Mouse (Mus musculus) spleen, adult 2 months (tissue): ENCODE data around the gene Unc5b. TPM values are rescaled to one million over a fixed set of nuclear protein-coding genes. Genes with fewer than 3 reads are reported as not detected.

Experiments used
- DNase-seq, 2 experiments: peaks; one replicate each; pipeline versions ENCODE4 v3.0.0 to v3.0.0-alpha.2; 2012 to 2021; ENCODE audit warnings: low spot score in 2 of 2, low read depth in 1 of 2
- H3K27ac ChIP-seq: fragments of 200-500 bp; 2 replicates; pipeline ENCODE4 v1.5.1; 2012; ENCODE audit warnings: low read length, inconsistent platforms; ENCODE audit not compliant: insufficient read depth
- H3K27me3 ChIP-seq: fragments of 200-500 bp; 2 replicates; pipeline ENCODE4 v1.6.1; 2012; ENCODE audit warnings: mild to moderate bottlenecking, moderate library complexity, low read length, inconsistent platforms; ENCODE audit not compliant: control insufficient read depth, insufficient read depth
- H3K36me3 ChIP-seq: fragments of 200-500 bp; 2 replicates; pipeline ENCODE4 v1.6.1; 2012; ENCODE audit warnings: mild to moderate bottlenecking, low read length, inconsistent platforms; ENCODE audit not compliant: control insufficient read depth, insufficient read depth
- H3K4me1 ChIP-seq: fragments of 200-500 bp; 2 replicates; pipeline ENCODE4 v1.6.1; 2011; ENCODE audit warnings: inconsistent platforms; ENCODE audit not compliant: control insufficient read depth, insufficient read depth, insufficient read length
- H3K4me3 ChIP-seq: fragments of 200-500 bp; 2 replicates; pipeline ENCODE4 v1.5.1; 2011; ENCODE audit warnings: mild to moderate bottlenecking, inconsistent platforms; ENCODE audit not compliant: insufficient read depth, insufficient read length; ENCODE audit errors: extremely low read depth
- CTCF ChIP-seq: fragments of 200-500 bp; IDR thresholded peaks from 2 replicates; pipeline ENCODE4 v1.5.1; 2011; ENCODE audit warnings: mild to moderate bottlenecking, inconsistent platforms; ENCODE audit not compliant: insufficient read depth, insufficient read length, insufficient replicate concordance; ENCODE audit errors: extremely low read depth
- POLR2A ChIP-seq: fragments of 200-500 bp; IDR thresholded peaks from 2 replicates; pipeline ENCODE4 v1.6.1; 2011; ENCODE audit warnings: low read depth, low read length, inconsistent platforms
- WGBS: fragments of 180-500 bp; shearing (Covaris S2); methylation state at CpG from one replicate; pipeline ENCODE4 v1.1.7; 2018; 5-methylcytosine and 5-hydroxymethylcytosine counted together
- polyA plus RNA-seq: library from polyadenylated mRNA; depleted of rRNA; stranded (reverse); fragments of >200 nt; gene quantifications from 2 replicates; pipeline ENCODE4 v1.2.3, GENCODE M21; 2012

Gene Unc5b
- polyA plus RNA-seq, 1 experiment = 3.8 TPM

DNA sequence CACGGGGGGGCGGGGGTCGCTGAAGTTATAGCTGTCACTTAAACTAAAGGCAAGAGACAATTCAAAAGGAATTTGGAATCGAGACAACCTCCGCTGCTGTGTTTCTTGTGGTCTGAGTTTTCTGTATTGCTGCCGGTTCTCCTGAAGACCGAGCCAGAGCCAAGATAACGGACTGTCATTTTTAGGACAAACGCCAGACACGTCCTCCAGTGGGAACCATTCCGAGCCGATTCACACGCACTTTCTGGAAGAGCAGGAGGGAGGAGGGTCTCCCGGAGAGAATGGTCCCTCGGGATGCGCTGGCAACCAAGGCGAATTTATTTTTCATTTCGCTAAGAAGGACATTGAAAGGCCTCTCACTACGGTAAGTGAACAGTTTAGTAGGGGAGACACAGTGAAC is 7.4 kb upstream of the Unc5b start:
- WGBS = 75% methylated on average over 19 of the region's 19 CpGs
- Histone ChIP-seq H3K27ac (no peak overlapping the region), H3K36me3 (no peaks in the 10 kb centered on the region), H3K4me3 (no peak overlapping the region), H3K4me1 (no peaks in the 10 kb centered on the region), H3K27me3 (no peaks in the 10 kb centered on the region)
- DNase-seq = no peak
- TF ChIP-seq POLR2A (no peak), CTCF (no peak)

DNA sequence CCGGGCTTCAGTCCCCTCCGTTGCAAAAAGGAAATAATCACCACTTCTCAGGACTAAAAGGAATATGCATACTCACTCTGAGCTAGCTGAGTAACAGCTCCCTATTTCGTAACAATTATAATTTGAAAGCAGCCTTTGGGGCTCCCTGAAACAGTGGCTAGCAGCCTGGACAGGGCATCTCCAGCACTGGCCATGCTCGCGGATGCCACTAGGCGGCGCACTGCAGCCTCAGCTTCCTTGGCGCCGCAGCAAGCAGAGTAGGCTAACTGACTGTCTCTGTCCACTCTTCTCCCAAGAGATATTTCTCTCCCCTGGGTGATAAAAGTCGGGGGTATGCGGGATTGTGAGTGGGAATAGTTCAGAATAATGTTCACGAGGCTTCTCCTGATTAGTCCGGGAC is 3.6 kb upstream of the Unc5b start:
- H3K4me3 ChIP-seq = no peak overlapping the region
- peak in 1 of 2 experiments; percentile 54 for DNase-seq
- H3K4me1 ChIP-seq = peaks cover 8% of the 10 kb centered on the region
- WGBS = 6% methylated on average over 13 of the region's 13 CpGs
- no peaks in the 10 kb centered on the region for H3K36me3 ChIP-seq
- H3K27ac ChIP-seq = no peak overlapping the region
- peaks cover 9% of the 10 kb centered on the region for H3K27me3 ChIP-seq
- TF ChIP-seq CTCF = peak; percentile 94
- no peak for TF ChIP-seq POLR2A

DNA sequence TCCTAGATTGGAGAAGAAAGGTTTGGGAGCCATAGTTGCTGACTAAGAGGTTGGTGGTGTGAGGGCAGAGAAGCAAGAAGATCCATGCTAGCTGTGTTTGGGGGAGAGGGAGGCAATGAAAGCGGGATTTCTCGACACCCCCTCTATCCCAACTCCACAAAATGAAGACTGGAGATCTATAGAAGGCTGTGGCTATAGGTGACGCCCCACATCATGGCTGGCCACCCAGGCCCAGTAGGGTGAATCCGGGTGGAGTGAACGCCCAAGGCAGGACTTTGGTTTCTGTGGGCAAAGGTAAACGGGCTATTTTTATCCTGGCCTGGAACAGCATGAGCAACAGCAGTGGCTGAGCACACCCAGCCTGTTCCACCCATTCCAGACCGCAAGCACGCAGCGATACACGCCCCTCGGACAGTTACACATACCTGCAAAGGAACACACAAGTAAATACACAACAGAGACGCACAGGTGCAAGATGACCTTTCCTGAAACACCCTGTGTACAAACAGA is 1.3 kb upstream of the Unc5b start:
- H3K27me3 ChIP-seq = peaks cover 13% of the 10 kb centered on the region

DNA sequence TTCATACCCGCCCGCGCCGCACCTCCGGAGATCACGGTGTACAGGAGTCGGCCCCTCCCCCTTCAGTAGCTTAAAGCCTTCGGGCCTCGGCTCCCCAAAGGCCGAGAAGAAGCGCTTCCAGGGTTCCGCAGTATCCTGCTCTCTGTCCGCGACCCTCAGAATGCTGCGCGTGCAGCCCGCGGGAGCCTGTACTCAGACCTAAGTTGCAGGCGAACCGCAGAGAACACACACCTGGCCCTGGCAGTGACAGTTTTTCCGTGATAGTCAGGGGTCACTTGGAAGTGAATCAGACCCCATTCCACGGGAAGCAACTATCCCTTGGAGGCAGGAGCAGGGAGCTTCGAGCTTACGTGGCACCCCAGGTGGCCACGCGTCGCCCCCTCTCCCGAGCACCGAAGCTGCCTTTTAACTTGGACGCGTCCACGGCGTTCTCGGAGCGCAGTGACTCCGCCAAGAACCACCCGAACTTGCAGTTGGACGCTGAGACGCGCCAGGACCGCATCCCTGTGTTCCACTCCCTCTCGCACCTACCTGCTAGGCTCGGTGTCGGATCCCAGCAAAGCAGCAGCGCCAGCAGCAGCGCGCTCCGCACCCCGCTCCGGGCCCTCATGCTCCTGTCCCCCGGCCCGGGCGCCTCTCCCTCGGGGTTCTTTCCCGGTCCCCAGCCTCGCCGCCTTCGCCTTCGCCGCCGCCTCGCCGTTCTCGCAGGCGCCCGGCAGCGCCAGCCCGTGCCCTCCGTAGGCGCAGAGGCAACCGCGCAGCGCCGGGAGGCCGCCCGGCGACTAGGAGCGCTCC is 628 bp downstream of the Unc5b start:
- no peaks in the 10 kb centered on the region for H3K36me3 ChIP-seq
- WGBS = 2% methylated on average over 78 of the region's 78 CpGs
- DNase-seq = no peak
- H3K4me1 ChIP-seq = peaks cover 8% of the 10 kb centered on the region
- no peak overlapping the region; the same call in 1 of the 2 replicates for H3K27ac ChIP-seq
- TF ChIP-seq POLR2A (no peak), CTCF (no peak)
- H3K4me3 ChIP-seq = peak overlapping the region; percentile 35; the same call in 1 of the 2 replicates
- peaks cover 15% of the 10 kb centered on the region for H3K27me3 ChIP-seq

More for the DNA sequence above, 1.3 kb upstream of the Unc5b start:
- H3K4me1 ChIP-seq = peaks cover 8% of the 10 kb centered on the region
- DNase-seq = no peak
- H3K27ac ChIP-seq = no peak overlapping the region
- H3K4me3 ChIP-seq = no peak overlapping the region
- no peaks in the 10 kb centered on the region for H3K36me3 ChIP-seq
- no peak for TF ChIP-seq CTCF
- no peak for TF ChIP-seq POLR2A
- 75% methylated on average over 12 of the region's 12 CpGs for WGBS

DNA sequence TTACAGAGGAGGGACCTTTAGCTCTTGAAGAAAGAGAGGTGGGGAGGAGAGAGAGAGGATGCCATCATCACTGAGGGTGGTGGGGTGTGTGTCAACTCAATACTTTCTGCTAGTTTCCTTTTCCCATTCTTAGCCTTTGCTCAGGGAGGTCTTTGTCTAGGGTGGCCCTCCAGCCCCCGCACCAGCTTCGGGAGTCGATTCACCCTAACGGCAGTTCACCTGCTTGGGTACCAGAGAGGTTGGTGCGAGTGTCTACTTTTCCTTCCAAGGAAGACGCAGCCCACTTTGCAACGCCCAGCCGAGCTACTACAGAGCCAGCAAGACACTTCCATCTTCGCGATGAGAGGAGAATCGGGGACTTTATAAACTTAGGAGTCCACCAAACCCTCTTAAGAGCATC is 1.4 kb downstream of the Unc5b start:
- H3K4me3 ChIP-seq = no peak overlapping the region; the same call in 1 of the 2 replicates
- H3K27ac ChIP-seq = no peak overlapping the region
- no peaks in the 10 kb centered on the region for H3K36me3 ChIP-seq
- H3K27me3 ChIP-seq = peaks cover 15% of the 10 kb centered on the region
- peaks cover 8% of the 10 kb centered on the region for H3K4me1 ChIP-seq
- TF ChIP-seq POLR2A = no peak
- TF ChIP-seq CTCF = no peak
- no peak for DNase-seq
- WGBS = 3% methylated on average over 11 of the region's 11 CpGs

DNA sequence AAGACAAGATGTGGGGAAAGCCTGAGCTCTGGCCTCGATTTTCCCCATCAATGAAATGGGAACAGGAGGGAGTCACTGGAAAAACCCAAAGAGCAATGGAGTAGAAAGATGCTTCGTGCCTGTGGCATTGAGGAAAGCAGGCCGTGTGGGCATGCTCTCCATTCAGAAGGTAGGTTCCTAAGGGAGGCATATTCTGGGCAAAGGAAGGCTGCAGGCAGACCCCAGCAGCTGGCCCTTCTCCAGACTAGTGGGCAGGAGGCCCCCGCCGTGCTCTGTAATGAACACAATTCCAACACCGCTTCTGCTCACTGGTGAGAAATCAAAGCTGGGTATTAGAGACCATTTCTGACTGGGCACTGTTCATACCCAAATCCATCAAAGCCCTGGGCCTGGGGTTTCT is 2.3 kb downstream of the Unc5b start:
- Histone ChIP-seq H3K27ac (no peak overlapping the region), H3K36me3 (no peaks in the 10 kb centered on the region), H3K4me1 (peaks cover 8% of the 10 kb centered on the region), H3K27me3 (peaks cover 15% of the 10 kb centered on the region), H3K4me3 (no peak overlapping the region)
- 58% methylated on average over 6 of the region's 6 CpGs for WGBS
- no peak for TF ChIP-seq CTCF
- TF ChIP-seq POLR2A = no peak
- DNase-seq = no peak
